Mouse (Mus musculus): ENCODE results near the gene Ptpn6.

DNA sequence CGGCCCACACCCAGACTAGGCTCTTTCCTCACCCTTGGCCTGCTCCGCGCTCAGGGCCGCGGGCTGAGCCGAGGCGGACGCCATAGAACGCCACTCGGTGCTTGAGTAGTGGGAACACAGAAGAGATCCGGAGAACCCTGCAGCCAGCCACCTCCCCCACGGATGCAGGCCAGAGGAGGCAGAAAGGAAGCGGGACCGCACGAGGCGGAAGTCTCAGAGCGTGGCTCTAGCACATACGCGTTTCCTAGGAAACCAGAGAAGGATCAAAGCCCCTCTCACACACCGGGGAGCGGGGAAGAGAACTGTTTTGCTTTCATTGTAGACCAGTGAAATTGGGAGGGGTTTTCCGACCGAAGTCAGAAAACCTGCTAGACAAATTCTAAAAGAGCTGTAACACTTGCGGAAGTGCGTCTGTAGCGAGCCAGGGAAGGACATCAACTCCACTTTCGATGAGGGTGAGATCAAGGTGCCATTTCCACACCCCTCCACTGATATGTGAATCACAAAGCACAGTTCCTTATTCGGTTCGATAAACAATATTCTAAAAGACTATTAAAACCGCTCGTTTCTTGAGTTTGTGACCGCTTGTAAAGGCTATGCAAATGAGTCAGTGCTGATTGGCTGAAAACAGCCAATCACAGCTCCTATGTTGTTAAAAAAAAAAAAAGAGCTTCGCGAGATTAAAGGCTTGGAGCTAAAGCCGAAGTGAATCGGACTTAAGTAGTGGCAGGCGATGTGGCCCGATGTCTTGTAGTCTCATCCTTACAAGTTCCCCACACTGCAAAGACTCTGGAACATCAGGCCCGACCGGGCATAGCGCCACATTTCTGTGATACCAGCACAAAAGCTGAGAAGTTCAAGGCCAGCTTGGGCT, 2.6 kb upstream of the Ptpn6 start, which contains the start of gene Grcc10:
- TF ChIP-seq CTCF (IDR thresholded peaks at IDR 0.05; ENCODE audit: borderline replicate concordance, extremely low read depth, insufficient read depth, insufficient read length) = no peak
- TF ChIP-seq POLR2A (IDR thresholded peaks at IDR 0.05; ENCODE audit: borderline replicate concordance, extremely low read depth, insufficient read depth, insufficient read length, poor library complexity, severe bottlenecking) = peak; percentile 80; the same call in 1 of the 2 replicates
